Mouse (Mus musculus) spleen, postnatal 14 days (tissue): Measurements from ENCODE around the gene Nmrk2.

Experiments used
- DNase-seq, 2 experiments: peaks; one replicate each; pipeline ENCODE4 v3.0.0; 2021 to 2022; ENCODE audit warnings: low spot score in 2 of 2

Gene Nmrk2

DNA sequence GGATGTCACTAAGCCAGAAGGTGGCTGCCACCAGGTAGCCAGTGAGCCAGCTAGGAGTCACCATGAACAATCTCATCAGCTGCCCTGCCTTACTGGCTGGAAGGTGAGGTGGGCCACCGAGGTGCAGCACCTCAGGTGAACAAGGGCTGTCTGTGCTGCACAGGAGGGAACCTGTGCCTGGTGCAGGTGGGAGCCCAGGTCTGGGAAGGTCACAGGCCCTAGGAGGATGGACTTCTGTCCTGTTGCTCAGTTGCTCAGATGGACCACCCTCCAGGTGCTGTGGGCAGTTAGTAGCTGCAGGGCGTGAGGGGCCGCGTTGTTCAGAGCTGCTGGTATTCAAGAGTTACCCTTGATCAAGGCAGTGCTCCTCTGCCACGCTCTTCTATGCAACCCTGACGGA, 15.0 kb upstream of the Nmrk2 start:
- no peak for DNase-seq

DNA sequence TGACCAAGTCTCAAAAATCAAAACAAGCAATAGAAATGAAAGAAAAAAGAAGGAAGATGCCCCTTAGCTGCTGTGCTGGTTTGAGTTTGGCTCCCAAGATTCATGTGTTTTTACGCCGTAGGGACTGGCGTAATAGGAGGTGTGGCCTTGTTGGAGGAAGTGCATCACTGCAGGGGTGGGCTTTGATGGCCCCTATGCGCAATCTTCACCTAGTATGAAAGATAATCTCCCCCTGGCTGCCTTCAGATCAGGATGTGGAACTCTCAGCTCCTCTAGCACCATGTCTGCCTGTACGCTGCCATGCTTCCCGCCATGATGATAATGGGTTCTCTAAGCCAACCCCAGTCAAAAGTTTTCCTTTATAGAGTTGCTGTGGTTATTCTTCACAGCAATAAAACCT, 14.4 kb upstream of the Nmrk2 start:
- no peak for DNase-seq

- no peak for DNase-seq
Observed at GRCm38 (mm10) chr10:81210154-81210553, 8.3 kb upstream of the Nmrk2 start.

- no peak for DNase-seq
Observed at GRCm38 (mm10) chr10:81204137-81204536, 2.3 kb upstream of the Nmrk2 start.

GRCm38 (mm10) chr10:81202978-81203720, 1.3 kb upstream of the Nmrk2 start:
- DNase-seq = no peak

DNA sequence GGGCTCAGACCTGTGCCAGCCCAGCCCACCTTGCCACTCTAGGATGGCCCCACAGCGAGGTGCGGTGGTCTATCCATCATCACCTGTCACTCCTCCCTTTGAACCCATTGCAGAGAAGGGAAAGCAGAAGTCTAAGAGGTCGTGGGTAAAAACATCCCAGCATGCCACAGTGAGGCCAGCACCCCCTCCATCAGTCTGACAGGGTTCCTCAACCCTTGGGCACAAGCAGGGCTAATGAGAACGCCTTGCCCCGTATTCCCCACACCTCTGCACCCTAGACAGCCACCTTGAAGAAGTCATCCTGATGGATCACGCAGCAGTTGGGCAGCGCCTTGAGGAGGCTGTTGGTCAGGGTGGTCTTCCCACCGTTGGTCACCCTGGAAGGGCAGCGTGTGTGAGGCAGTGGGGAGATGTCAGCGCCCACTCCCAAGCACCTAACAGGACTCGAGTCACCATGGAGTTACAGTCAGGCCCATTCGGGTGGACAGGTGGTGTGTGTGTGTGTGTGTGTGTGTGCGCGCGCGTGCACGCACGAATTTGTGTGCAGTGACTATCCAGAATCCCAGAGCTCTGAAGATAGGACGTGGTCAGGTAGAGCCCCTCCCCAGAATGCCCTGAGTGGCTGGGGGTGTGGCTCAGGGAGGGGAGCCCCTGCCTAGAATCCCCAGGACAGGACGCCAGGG, 1.1 kb downstream of the Nmrk2 start:
- DNase-seq = no peak

DNA sequence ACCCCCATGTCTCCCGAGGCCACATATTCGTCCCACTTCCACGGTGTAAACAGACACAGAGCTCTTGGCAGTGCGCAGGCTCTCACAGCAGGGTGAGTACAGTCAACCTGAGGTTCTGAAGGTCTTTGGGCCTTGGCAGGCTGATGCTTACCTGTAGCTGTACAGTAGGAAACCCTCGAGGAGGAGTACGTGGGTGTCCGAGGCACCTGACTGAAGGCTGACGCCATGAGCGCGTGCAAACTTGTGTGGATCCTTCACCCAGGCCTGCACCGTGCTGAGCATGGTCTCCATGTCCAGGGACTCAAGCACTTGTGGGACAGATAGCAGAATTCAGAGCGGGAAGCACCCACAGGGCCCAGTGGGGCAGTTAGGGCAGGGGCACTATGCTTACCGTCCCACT, 1.7 kb downstream of the Nmrk2 start:
- no peak for DNase-seq

- DNase-seq = no peak
Observed at GRCm38 (mm10) chr10:81198990-81199389, 2.9 kb downstream of the Nmrk2 start.

DNA sequence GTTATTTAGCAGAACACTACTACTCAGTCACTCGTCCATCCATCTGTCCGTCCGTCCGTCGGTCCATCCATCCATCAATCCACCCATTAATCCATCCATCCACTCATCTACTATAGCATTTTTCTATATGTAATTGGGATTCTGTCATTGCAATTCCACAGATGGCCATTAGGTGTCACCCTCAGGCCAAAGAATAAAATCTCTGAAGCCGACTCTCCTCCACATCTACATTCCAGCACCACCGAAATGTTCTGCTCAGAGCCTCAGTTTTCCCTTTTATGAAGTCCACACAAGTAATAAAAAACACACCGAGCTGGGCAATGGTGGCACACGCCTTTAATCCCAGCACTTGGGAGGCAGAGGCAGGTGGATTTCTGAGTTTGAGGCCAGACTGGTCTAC, 3.6 kb downstream of the Nmrk2 start:
- DNase-seq = peak in 1 of 2 experiments; percentile 56

GRCm38 (mm10) chr10:81197305-81197704, 4.5 kb downstream of the Nmrk2 start:
- no peak for DNase-seq

GRCm38 (mm10) chr10:81196470-81197065, 5.3 kb downstream of the Nmrk2 start:
- DNase-seq = no peak

GRCm38 (mm10) chr10:81195300-81195699, 6.6 kb downstream of the Nmrk2 start:
- DNase-seq = no peak

DNA sequence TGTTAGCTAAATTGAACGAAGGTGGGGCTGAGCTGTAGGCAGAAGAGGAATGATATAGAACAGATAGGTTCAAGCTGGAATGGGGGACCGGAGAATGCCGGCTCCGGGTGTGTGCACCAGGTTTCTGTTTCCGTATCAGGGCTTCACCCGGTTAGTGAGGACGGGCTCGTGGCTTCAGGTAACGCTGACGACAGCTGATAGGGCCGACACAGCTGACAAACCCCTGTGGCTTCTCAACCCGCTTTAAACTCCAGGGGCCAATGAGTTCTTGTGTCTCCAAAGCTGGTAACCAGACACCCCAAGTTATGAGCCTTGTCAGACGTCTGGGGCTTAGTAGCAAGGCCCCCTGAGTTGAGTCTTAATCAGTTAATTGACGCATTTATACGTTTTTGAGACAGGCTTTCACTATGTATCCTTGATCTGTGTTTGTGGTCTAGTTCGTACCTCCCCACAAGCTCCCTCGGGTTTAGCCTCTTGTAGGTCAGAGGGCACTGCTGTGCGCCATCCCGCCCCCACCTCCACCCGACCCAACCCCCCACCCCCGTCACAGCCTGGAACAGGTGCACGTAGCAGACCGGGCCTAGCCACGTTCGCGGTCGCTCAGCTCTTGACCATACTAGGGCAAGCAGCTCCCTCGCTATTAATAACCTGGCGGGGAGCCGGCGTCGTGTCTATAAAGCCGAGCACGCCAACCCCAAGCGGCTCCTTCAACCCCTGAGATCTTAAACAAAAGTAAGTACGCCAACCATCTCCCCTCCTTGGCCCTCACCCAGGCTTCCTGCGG, 7.7 kb downstream of the Nmrk2 start:
- DNase-seq = peak in 1 of 2 experiments; percentile 44

- no peak for DNase-seq
Observed at GRCm38 (mm10) chr10:81192968-81193501, 8.8 kb downstream of the Nmrk2 start.

DNA sequence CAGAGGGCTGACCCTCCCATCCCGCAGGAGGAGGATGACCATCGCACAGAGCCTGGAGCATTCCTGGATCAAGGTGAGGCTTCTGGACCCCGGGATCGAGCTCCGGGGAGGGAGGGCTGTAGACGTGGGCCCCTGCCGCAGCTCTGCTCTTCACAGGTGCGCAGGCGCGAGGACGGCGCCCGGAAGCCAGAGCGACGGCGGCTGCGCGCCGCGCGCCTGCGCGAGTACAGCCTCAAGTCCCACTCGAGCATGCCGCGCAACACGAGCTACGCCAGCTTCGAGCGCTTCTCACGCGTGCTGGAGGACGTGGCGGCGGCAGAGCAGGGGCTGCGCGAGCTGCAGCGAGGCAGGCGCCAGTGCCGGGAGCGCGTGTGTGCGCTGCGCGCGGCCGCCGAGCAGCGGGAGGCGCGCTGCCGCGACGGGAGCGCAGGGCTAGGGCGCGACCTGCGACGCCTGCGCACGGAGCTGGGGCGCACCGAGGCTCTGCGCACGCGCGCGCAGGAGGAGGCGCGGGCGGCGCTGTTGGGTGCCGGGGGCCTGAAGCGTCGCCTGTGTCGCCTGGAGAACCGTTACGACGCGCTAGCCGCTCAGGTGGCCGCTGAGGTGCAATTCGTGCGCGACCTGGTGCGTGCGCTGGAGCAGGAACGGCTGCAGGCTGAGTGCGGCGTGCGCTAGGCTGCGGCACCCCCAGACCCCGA, 9.4 kb downstream of the Nmrk2 start:
- peak; percentile 66 to 72 for DNase-seq

DNA sequence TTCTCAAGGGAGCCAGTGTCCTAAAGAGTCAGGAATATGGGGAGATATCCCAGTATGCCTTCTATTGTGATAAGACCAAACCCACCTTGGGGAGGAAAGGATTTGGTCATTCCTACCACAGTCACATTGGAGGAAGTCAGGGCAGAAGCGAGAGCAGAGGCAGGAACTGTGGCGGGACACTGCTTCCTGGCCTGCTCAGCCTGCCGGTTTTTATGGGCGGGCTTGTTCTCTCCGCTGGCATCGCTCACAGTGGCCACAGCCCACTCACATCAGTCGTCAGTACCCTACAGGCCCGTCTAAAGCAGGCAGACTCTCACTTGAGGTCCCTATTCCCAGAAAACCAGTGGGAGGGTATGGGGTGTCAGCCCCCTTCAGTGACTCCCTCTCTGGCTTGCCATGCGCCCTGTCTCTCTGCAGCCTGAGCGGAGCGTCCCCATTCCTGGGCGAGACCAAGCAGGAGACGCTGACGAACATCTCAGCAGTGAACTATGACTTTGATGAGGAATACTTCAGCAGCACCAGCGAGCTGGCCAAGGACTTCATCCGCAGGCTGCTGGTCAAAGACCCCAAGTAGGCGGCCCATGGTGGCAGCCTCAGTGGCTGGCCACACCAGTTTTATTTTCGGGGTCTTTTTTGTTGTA, 10.4 kb downstream of the Nmrk2 start:
- no peak for DNase-seq

- no peak for DNase-seq
Observed at GRCm38 (mm10) chr10:81190912-81191321, 10.9 kb downstream of the Nmrk2 start.

- no peak for DNase-seq
Observed at GRCm38 (mm10) chr10:81190236-81190911, 11.5 kb downstream of the Nmrk2 start.

DNA sequence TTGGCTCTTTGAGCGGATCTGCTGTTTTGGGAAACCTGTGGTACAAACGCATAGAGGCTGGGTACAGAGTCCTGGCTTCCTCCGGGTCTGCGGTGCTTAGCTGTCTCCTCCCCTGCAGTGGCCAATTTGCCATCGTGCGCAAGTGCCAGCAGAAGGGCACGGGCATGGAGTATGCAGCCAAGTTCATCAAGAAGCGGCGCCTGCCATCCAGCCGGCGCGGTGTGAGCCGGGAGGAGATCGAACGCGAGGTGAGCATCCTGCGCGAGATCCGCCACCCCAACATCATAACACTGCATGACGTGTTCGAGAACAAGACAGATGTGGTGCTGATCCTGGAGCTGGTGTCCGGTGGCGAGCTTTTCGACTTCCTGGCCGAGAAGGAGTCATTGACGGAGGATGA, 12.0 kb downstream of the Nmrk2 start:
- DNase-seq = no peak

GRCm38 (mm10) chr10:81187161-81187560, 14.7 kb downstream of the Nmrk2 start:
- no peak for DNase-seq
